Mouse (Mus musculus): ENCODE measurements around the gene Slc25a51.

DNA sequence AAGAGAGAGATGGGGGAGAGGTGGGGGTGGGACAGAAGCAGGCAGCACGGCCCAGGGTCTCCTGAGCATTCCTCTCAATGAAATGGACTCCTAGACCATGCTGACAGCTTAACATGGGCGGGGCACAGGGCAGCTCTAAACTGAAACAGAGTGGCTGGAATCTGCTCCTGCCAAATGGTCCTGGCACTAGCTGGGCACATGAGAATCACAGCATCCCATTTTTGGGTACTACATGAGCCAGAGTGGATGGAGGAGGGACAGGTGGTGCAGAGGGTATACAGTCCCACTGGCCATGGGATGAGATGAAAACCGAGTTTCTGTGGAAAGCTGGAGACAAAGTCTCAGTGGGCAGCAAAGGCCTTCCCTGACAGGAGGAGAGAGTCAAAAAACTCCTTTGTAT lies 36.7 kb upstream of the Slc25a51 start:
- no peak for TF ChIP-seq CTCF (conservative IDR thresholded peaks at IDR 0.05; ENCODE audit: low read length)
- no peak for TF ChIP-seq NANOG (IDR thresholded peaks at IDR 0.05; ENCODE audit: borderline replicate concordance, low read length)

All from E14TG2a.4 (cell line).